Mouse (Mus musculus) thymus, postnatal 0 days (tissue): ENCODE data around the gene Ccdc141. TPM values are rescaled to one million over a fixed set of nuclear protein-coding genes. Genes with fewer than 3 reads are reported as not detected.

Source experiments
- DNase-seq: peaks from one replicate; pipeline ENCODE4 v3.0.0-alpha.2; 2015; ENCODE audit warnings: low spot score
- polyA plus RNA-seq: library from polyadenylated mRNA; unstranded; fragments of >200 nt; fragmentation: Nextera tagmentation; extraction: Ambion mirVana; gene quantifications from 2 replicates; pipeline ENCODE4 v1.2.1, GENCODE M21; 2015

Gene Ccdc141
- polyA plus RNA-seq, 1 experiment from 2014 or later = 2.8 TPM

DNA sequence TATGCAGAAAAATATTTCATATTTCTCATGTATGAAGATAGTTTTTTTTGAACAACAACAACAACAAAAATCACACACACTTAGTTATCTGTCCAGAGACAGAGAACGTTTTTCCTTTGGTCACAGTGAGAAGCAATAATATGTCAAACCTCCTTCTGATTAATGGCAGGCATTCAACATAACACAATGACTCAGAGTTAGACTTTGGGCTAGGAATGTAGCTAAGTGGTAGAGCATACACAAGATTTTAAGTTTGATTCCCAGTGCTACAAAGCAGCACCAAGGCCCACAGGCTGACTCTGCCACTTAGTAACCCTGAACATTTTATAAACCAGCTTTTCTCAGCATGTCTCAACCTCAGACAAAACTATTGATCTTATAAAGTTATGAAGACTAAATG is 35.5 kb downstream of the Ccdc141 start:
- DNase-seq = no peak

DNA sequence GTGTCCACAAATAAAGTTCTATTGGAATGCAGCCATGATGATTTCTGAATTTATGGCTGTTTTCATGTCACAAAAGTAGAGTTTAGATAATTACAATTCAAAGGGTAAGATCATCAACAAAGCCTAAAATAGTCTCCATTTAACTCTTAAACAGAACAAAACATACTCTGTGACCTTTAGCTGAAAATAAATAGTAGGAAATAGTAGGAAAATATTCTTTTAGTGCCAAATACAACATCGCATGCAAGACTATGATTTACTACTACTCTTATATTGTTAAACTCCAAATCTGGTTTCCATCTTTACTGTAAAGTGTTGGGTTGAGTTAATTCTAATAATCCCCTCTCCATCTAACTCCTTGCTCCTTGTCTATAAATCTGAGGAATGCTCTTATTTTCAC is 37.0 kb downstream of the Ccdc141 start:
- DNase-seq = no peak

DNA sequence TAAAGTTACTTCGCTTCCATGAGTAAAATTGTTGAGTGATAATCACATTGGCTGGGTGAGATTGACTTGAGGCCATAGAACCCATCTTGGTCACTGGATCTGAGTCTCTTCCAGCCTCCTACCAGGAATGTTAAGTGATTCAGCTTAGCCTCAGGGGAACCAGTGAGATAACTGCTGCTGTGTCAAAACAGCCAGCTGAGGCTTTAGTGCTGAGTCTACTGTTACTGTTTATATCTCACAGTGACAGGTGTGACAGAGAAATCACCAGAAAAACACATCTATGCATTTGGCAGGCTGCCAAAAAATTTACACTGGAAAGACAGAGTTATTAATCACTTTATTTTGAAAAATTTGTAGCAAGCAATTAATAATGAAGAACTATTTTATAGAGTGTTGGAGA is 43.5 kb downstream of the Ccdc141 start:
- DNase-seq = no peak

DNA sequence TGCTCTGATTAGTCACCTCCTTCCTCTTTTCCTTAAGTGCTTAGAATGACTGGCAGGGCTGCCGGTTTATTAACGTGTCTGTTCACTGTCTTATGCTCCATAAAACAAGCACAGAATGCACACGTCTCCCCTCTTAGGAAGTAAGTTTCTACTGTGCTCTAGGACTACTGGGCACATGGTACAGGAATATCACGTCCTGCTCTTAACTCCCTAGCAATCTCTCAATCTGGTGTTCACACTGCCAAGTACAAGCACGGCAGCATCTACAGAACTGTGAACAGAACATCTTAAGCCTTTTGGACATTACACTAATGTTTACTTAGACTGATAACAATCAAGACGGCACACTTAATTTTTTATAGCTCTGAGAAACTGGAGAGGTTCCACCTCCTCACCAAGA is 52.3 kb downstream of the Ccdc141 start:
- no peak for DNase-seq

DNA sequence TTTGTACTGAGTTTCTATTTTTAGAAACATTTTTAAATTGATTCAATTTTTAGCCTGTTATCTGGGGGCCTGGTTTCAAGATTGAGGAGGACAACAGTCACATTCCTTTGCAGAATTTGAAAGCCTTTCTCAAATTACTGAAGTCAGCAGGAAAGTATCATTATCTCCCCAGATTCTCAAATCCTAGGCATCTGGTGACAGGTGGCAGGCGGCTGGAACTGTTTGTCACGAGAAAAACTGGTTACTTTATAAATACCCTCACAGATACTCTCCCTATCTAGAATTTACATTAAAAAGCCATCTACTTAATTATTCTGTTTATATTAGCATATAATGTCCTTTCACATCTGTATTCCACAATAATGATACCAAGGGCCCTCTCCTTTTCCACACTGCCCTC is 56.1 kb downstream of the Ccdc141 start:
- DNase-seq = no peak

DNA sequence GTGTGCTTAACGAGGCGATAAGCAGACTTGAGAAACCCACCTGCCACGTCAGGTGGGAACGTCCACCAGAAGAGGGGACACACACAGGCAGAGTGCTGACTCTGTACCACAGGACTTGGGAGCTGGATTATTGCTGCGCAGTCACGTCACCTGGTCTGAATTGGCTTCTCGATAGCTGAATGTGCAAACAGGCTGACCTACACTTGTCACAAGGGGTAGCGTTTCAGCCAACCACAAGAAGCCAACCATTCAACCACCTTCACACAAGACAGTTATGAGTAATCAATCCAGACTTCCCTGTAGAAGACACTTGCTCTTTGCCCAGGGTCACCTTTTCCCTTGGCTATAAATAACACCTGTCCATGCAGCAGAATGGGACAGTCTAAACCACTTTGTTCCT is 56.6 kb downstream of the Ccdc141 start:
- no peak for DNase-seq

DNA sequence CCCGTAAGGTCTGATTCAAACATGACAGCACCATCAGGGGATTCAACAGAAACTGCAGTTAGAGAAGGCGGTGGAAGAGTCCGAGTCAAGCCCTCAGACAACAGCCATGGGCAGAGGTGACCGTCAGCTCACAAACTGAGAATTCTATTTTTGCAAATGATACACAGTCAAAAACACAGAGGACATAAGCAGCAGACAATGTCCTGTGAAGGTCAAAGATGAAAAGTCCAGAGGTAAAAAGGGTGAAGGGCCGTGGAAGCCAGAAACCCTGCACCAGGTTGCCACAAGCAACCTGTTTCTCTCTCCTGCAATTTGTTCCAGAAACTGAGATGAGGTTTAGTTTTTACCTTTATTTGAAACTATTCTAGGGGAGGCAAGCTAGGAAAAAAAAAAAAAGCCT is 57.4 kb downstream of the Ccdc141 start:
- DNase-seq = no peak

DNA sequence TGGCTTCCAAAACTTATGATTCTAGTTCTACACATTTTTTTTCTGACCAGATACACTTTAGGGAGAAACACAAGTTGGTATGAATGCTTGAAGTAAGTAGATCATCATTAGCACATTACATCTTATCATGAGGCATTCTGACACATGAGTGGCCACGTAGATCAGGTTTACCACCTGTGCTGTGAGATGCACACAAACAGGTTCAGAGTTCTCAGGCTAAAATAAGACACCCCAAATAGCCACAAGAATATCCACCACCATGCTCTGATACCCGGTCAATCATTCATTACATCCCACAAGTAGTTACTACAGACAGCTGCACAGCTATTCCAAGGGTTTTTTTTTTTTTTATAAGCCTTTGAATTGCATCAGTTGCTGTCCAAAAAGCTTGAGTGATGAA is 59.3 kb downstream of the Ccdc141 start:
- DNase-seq = no peak

DNA sequence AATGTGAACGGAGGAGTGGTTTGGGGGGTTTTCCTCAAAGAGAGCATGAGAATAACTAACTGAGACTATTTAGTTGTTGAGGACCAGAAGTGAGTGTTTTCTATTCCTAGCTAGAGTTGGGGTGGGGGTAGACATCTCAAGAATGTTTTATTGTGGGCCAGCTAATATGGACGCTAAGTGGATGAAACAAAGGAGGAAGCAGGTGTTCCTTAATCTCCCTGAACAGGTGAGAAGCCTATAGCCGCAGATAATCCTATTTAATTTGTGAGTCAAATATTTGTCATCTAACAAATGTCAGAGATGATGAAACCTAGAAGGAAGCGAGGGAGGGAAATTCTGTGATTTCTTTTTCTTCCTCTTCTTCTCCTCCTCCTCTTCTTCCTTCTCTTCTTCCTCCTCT is 60.1 kb downstream of the Ccdc141 start:
- DNase-seq = no peak

DNA sequence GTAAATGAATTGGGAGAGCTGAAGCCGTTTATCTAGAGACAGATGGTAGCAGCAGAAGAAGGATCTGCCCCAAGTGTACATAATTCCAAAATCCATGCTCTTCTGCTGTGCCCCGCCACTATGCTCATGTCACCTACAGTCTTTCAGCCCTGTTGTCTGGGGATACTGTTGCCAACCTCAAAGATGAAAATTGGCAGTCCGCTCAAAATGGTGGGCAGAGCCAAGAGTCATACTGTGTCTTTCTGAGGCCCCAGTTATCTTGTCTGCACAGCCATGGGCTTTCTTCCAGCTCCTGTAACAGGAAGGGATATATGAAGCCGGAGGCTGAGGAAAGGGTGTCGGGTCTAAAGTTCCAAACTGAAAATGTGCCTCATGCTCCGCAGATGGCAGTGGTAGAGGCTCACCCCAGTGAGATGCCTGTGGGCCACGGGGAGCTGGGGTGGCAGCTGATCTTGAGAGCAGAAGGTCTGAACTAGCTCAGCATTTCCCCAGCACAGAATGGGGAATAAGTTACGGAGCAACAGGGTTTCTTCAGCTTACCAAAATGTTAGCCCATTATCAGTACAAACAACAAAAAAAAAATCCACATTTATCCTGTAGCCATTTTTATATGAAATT is 60.8 kb downstream of the Ccdc141 start:
- no peak for DNase-seq

DNA sequence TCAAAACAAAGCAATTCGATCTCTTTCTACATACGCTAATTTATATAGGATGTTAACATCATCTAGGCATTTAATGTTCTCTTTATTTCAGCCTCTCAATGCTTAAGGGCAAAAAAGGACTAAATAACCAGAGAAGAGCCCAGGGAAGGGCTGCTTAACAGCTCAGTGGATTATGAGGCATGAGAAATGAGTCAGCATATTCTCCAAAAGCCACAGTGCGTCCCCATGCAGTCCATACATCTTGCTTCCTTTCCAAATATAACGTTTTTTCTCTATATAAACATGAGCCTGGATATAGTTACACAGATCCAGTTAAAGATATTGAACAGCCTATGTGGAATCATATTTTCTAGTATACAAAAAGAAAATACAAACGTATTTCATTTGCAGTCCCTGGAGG is 61.9 kb downstream of the Ccdc141 start:
- DNase-seq = no peak

DNA sequence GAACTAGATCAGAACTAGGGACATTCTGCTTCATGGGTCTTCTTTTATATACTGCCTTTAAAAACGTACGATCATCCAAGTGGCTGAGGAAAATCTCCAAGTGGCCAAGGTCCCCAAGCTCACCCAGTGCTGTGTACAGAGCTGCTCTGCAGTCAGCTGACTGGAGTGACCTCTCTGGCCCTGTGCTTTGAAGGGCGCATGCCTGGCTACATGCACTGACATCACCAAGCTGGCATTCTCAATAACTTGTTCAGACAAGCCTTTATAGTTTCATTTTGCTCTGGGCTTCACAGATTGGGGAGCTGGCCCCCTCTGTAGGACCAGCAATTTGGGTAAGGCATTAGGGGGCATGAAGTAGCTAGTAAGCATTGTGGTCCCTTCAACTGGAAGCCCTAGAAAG is 64.3 kb downstream of the Ccdc141 start:
- no peak for DNase-seq

DNA sequence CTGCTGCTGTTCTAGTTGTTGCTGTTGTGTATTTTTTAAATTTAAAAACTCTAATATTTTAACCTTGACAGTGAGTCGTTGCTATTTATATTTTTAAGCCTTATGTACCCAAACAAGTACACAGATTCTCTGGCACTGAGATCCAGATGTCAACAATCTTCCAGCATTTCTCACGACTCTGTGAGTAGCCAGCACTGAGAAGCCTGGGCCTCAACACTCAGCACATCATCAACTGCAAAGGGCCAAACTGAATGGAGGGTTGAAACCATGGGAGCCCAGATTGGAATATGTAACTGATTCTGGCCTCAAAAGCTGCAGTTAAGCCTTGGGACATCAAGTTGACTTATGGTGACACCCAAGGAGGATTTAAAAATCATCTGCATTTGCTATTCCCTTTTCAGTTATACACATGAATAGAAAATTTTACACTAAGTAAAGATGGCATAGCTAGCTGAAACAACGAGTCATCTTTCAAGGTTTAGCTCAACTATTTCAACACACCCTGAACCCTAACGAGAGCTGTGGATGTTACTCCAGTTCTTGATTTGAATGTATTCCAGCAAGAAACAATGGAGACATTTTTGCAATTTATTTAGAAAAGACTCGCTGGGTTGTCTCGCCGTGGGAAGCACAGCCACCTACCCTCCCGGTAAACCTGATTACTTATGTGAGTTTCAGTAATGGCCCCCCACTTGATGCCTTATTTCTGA is 65.3 kb downstream of the Ccdc141 start:
- no peak for DNase-seq

DNA sequence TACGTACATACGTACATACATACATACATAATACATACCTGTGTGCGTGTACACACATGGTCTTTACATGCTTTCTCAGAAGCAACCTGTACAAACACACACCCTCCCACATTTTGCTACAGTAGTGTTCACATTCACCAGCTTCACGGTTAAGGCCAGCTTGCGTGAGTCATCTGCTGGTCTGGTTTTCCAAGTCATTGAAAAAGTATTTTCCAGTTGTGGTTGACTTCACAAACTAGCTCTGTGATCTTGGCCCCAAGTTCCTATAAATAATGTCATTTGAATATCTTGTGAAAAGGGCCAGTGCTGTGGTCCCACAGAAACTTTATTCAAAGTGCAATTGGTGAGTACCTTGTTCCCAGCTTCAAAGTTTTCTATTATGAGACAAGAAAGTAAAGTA is 67.9 kb downstream of the Ccdc141 start:
- DNase-seq = no peak

DNA sequence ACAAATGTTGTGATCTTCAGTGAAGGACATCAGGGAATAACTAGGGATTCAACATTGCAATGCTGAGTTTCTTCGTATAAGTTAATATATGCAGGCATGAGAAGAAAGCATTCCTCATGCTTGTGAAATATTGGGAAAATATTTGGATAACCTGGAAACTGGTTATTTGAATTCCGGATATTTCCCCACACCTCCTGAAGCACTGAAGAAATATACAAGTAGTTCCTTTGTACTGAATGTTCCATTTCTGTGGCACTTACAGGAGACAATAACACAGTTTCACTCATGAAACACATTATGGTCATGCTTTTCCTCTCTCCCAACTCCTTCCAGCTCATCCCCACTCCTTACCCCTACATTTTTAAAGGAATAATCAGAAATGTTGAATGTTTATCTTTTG is 70.6 kb downstream of the Ccdc141 start:
- no peak for DNase-seq

DNA sequence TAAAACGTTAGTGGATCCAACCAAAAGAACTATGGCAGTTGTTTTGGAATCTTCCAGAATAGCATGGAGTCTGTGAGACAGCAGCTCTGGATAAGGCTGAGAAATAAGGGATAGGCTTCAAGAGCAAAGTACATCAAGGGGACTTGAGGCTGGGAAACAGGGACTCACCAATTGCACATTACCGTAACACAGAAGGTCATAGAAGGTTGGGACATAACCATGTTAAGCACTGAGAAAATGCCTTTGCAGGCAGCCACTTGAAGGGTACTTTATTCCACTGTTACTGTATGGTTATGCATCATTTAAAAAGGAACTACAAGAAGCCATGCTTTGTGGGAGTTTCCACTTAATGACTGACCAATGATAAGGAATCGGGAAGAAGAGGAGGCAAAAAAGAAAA is 71.7 kb downstream of the Ccdc141 start:
- DNase-seq = no peak

DNA sequence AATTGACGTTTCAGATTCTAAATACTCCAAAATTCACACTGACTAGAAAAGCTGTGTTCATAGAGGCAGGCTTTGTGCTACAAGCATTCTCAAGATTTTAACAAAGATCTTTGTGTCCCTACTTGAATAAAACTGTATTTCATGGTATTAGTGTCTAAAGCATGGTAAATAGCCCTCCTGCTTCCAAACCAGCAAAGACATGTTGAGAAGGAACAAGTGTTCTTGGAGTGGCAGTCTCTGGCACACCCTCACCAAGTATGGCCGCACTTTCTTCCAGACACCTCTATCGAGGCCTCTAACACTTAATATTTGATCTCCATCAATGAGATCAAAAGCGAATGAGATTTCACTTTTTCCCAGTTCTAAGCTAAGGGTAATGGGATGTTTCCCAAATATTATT is 78.7 kb downstream of the Ccdc141 start:
- DNase-seq = no peak

DNA sequence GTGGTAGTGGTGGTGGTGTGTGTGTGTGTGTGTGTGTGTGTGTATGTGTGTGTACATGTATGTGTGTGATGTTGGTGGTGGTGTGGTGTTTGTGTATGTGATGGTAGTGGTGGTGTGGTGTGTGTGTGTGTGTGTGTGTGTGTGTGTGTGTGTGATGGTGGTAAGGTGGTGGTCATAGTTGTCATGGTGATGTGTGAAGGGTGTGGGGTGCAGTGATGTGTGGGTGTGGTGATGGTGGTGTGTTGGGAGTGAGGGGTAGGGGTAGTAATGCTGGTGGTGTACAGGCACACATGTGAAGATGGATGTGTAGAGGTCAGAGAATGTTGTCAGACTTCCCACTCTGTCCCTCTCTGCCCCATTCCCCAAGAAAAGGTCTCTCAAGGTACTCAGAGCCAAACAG is 85.1 kb downstream of the Ccdc141 start:
- DNase-seq = no peak

DNA sequence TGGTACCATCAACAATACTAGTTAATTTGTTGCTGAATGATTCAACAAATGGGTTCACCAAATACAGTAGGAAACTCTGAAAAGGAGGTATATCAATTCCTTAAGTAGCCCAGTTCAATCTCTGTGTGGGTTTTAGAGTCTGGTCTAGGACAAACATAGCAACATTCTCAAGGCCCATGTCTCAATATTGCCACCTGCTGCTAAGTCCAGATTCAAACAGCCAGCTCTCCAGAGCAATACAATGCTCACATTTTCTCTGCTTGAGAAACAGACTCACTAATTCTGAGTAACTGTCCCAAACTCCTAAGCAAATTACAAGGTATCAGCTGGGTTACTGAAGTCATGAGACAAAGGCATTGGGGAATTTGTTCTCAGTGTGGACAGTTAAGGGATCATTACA is 85.8 kb downstream of the Ccdc141 start:
- DNase-seq = no peak

DNA sequence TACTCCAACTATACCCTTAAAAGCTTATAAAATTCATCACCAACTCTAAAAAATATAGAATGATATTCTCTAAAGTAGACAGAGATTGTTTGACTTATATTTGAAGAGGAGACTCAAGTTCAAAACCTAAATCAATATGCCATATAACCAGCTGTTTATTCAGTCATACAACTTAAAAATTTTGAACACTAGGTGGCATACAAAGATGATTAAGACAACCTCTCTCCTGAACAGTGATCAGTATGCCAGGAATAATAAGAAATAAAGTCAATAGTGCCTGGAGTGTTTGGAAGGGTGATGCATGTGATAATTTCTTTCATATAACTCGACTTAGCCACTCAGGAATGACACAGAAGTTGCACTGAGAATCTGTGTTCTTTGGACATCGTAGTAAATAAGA is 89.3 kb downstream of the Ccdc141 start:
- DNase-seq = peak; percentile 4

DNA sequence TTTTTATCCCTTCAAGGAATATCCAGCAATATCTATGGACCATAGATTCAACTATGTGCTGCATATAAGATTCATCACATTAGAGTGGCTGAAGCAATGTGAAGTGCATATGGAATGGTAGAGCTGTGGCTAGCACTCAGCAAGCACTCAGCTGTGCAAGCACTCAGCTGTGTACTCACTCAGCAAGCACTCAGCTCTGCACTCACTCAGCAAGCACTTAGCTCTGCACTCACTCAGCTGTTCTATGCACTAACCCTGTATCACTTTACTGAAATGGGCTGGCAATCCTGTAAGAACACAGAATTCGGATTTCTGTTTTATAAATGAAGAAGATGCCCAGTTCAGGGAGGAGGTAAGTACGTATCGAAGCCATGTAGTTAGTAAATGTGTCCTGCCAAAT is 89.8 kb downstream of the Ccdc141 start:
- DNase-seq = no peak

DNA sequence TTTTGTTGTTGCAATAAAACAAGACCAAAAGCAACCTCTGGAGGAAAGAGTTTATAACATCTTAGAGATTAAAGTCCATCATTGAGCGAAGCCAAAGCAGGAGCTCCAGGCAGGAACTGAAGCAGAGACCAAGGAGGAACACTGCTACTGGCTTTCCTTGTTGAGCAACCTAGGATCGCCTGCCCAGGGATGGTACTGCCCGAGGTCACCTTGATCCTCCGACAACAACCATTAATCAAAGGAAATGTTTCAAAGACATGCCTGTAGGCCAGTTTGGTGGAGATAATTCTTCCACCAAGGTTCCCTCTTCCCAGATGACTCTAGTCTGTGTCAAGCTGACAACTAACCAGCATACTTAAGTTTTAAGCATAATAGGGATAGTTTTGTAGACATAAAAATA is 91.7 kb downstream of the Ccdc141 start:
- DNase-seq = no peak

DNA sequence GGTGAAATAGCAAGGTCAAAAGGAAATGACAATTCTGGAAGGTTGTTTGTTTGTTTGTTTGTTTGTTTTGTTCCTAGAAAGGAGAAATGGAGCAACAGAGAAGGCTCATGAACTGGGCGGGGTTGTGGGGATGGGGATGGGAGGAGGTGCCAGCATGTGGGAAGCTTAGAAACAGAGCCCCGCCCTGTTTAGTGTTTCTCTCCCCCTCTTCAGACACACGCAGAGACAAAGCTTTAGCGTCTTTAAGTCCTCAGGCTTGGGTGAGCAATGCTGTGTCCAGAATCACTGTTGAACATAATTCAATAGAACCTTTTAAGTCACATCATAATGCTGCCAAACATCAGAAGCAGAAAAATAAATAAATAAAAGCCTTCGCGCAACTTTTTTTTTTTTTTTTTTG is 96.1 kb downstream of the Ccdc141 start:
- DNase-seq = no peak

DNA sequence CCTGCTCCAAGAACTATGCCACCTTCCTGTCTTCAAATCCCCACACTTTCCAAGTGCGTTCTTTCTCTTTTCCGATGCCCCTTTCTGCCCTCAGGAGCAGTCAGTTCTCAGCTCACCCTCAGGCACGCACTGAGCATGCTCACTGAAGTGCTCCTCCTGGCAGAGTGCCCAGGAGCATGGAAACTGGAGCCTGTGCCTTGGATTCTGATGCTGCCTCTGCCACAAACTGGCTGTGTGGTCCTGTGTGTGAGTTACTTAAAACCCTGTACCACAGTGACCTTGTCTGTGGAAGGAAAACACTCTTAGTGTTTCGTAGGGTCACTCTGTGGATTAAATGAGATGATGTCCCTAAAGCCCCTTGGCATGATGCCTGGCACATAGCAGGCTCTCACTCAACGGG is 96.5 kb downstream of the Ccdc141 start:
- no peak for DNase-seq
